Mouse (Mus musculus) brown adipose tissue, adult 24 weeks (tissue): ENCODE results near the gene Car15. TPM values are rescaled to one million over a fixed set of nuclear protein-coding genes. Genes with fewer than 3 reads are reported as not detected.

ENCODE experiments used
- H3K27ac ChIP-seq: fragments of 200-500 bp; replicated peaks from 2 replicates; pipeline ENCODE4 v1.5.1; 2012; ENCODE audit warnings: low read depth, mild to moderate bottlenecking, low read length
- H3K4me1 ChIP-seq: fragments of 200-500 bp; 2 replicates; pipeline ENCODE4 v1.6.1; 2012; ENCODE audit warnings: low read length, mixed read lengths; ENCODE audit not compliant: control insufficient read depth, insufficient read depth, insufficient read length
- H3K4me3 ChIP-seq: fragments of 200-500 bp; 2 replicates; pipeline ENCODE4 v1.5.1; 2012; ENCODE audit warnings: low read depth, mild to moderate bottlenecking, low read length, moderate library complexity; ENCODE audit not compliant: insufficient read depth
- polyA plus RNA-seq: library from polyadenylated mRNA; stranded (reverse); fragments of >200 nt; gene quantifications from 2 replicates; pipeline ENCODE4 v1.2.4, GENCODE M21; 2012; ENCODE audit not compliant: missing spikeins, insufficient read depth, insufficient read length

The Car15 gene
- polyA plus RNA-seq, result 1.5 and 2.1 TPM in 2 replicates

DNA sequence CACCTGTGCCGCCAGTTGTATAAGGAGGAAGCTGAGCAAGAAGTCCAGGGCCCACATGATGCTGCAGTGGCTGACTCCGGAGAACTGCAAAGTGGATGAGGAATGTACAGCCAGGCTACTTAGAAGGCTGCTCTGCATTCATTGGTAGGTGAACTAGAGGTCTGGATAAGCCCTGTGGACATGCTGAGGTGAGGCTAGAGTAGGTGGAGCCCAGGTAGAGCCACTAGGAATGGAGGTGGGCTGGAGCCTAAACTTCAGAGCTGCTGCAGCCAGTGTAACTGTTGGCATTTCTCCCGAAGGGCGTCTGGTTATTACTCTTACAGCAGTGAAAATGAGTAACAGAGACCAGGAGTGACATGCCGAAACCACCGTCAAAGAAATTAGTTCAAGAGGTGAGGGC lies at the start of gene Car15:
TSS of gene Car15 (minus strand) at position 314 of the 400 bp plus-strand sequence.
- Histone ChIP-seq H3K4me3 (no peak within 1 kb of the TSS), H3K4me1 (no peaks in the 10 kb centered on the region), H3K27ac (no peak within 1 kb of the TSS)

DNA sequence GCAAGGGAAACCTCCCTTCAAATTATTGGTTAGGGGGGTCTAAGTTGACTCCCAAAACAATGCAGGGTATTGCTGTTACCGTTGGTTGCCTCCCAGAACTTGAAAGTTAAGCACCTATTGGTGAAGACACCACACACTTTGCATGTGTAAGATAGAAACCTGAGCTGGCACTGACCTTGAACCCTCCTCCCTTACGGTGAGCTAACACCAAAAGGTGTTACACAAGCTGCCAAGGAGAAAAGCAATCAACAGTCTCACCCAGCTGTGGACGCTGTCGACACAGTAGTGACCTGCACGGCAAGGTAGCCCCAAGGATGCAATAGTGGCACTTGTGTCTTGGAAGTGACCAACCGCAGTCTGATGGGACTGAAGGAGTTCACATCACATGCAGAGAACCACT lies 46.0 kb upstream of the Car15 start:
- H3K27ac ChIP-seq, result no peak overlapping the region

DNA sequence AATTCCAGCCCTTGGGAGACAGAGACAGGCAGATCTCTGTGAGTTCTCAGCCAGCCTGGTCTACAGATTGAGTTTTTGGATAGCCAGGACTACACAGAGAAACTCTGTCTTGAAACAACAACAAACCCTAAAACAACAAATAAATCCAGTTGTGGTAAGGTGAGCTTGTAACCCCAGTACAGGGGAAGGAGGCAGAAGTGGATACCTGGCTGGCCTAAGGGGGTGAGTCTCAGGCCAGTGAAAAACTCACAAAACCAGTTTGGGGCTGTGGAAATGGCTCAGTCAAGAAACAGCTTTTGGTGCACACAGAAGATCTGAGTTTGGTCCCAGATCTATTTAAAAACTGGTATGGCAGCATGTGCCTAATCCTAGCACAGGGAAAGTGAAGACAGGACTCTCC lies 44.0 kb upstream of the Car15 start:
- H3K27ac ChIP-seq, result no peak overlapping the region
- H3K4me3 ChIP-seq, result no peak overlapping the region
- 0 out of 2 replicates have a peak, but pooled peaks cover 2% of the 10 kb centered on the region for H3K4me1 ChIP-seq

More for the DNA sequence above, 46.0 kb upstream of the Car15 start:
- Histone ChIP-seq H3K4me1 (0 out of 2 replicates have a peak, but pooled peaks cover 2% of the 10 kb centered on the region), H3K4me3 (no peak overlapping the region)

DNA sequence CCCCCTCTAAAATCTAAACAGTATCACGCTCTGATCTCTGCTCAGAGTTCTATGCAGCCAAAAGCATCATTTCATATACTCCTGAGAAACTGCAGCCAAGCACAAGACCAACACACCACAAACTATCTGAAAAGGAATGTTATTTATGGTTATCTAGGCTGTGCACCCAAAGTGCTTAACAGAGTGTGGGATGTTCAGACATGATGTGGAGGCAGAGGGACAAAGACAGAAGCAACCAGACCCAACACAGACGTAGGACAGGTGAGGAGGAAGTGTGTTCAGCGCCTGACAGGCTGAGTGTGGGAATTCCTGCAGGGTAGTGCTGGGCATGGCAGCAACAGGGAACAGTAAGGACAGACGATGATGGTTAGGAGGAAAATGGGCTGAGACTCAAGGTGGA lies 41.4 kb upstream of the Car15 start:
- Histone ChIP-seq H3K4me1 (peaks cover 7% of the 10 kb centered on the region), H3K4me3 (no peak overlapping the region), H3K27ac (no peak overlapping the region)

DNA sequence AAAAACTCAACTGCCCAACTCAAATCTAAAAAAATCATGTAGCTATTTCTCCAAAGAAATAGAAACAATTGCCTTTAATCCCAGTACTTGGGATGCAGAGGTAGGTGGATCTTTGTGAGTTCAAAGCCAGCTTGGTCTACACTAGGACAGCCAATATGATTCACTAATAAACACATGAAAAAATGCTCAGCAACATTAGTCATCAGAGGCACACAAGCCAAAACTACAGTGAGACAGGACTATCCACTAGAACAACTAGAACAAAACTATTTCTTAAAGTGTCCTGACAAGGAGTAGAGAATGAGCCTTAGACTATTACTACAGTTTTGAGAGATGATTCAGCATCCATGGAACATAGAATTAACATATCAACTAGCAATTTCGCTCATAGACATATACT lies 37.9 kb upstream of the Car15 start:
- no peak overlapping the region for H3K4me3 ChIP-seq
- no peak overlapping the region for H3K27ac ChIP-seq

DNA sequence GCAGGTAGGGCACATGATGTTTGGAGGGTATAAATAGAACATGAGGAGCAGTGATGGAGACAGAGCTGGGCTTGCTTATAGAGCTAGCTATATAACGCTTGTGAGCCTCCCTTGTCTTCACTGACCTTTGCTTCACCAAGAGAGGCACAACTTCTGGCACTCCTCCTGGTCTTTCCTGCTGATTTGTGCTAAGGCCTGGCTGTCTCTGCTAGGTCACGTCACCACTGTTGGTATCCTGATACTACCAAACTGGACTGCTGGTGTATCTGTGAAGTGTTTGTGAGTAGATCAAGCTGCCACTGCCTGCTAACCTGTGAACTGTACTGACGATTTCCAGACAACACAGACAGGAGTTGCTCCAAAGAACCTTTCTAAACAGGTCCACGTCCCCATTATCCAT lies 37.0 kb upstream of the Car15 start:
- Histone ChIP-seq H3K4me1 (peaks cover 7% of the 10 kb centered on the region), H3K27ac (no peak overlapping the region; the same call in 1 of the 2 replicates), H3K4me3 (no peak overlapping the region)

More for the DNA sequence above, 37.9 kb upstream of the Car15 start:
- H3K4me1 ChIP-seq, result peaks cover 7% of the 10 kb centered on the region

DNA sequence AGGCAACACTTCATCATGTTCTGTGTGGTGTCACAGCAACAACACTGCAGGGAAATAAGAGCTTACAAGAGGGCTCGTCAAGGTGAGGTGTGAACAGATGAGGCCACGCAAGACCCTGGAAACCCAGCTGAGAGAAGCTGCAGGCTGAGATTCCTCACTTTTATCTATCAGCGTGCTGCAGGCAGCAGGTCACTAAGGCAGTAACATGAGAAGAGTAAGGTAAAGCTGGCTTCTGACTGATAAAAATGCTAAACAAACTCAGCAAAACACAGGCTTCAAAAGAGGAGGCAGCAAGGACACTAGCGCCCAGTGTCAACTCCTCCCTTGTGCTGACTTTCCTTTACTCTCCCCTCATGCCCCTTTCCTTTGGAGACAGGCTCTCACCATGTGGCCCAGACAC lies 34.8 kb upstream of the Car15 start:
- no peak overlapping the region for H3K27ac ChIP-seq
- H3K4me3 ChIP-seq, result no peak overlapping the region
- H3K4me1 ChIP-seq, result peaks cover 5% of the 10 kb centered on the region

DNA sequence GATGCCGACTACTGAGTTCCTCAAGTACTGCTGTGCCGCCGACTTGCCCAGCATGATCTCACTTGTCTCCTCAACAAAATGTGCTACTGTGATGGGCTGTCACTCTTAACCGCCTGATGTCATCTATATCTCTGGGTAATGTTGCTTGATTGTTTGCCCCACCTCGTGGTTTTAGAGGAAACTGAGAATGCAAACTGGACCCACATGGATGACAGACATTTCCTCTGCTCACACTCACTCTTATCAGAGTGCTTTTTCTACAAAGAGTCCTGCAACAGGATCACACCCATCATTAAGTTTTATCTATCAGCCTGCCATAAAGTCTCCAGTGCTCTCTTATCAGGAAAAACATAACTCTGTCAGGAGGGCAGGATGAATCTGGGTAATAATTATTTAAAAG lies 33.1 kb upstream of the Car15 start:
- peaks cover 5% of the 10 kb centered on the region for H3K4me1 ChIP-seq
- no peak overlapping the region for H3K4me3 ChIP-seq
- H3K27ac ChIP-seq, result no peak overlapping the region

DNA sequence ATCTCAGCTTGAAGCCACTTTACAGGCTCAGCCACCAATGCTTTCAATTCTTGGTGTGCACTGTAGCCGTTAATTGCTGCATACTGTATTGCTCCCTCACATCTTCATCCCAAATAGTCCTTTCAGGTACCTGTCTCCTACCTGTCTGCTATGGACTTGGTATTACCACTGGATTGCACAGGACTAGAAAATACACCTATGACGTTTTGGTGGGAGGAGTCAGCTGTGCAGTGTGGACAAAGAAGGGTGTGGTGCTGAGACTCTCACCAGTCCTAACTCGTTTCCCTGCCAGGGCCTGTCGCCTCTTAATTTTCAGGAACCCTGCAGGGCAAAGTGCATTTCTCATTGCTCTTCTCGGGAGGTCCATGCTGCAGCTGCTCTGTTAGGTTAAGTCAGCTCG lies 27.6 kb upstream of the Car15 start:
- no peak overlapping the region for H3K27ac ChIP-seq
- H3K4me1 ChIP-seq, result no peaks in the 10 kb centered on the region
- no peak overlapping the region for H3K4me3 ChIP-seq

DNA sequence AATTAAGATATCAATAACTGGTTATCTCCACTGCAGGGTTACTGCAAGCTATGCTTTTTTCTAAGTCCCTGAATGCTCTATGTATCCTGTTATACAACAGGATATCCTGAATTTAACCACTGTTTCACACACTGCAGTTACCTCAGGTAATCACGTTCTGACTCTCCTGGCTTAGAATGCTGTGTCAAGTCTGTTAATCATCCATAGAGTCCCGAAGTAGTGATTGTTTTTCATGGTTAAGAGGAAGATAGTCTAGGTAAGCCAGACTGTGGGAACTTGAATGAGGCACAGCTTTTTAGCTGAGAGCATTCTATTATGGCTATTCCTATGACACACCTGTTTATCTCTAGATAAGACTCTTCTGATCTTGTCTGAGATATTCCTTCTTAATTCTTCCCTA lies 27.1 kb upstream of the Car15 start:
- H3K4me3 ChIP-seq, result no peak overlapping the region
- no peak overlapping the region for H3K27ac ChIP-seq
- H3K4me1 ChIP-seq, result no peaks in the 10 kb centered on the region

DNA sequence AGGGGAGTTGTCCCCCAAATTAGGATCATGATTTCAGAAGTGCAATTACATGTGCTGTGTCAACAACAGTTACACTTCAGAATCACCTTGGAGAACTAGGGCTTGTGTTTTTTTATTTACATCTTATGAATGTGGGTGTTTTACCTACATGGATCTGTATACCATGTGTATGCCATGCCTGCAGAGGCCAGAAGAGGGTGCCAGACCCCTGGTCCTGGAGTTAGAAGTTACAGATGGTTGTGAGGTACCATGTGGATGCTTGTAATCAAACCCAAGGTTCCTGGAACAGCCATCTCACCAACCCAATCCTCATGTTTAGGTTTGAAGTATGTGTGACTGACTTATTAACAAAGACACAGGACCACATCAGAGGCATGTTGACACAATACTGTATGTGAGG lies 20.4 kb upstream of the Car15 start:
- Histone ChIP-seq H3K4me3 (no peak overlapping the region), H3K27ac (no peak overlapping the region), H3K4me1 (peaks cover 5% of the 10 kb centered on the region)

DNA sequence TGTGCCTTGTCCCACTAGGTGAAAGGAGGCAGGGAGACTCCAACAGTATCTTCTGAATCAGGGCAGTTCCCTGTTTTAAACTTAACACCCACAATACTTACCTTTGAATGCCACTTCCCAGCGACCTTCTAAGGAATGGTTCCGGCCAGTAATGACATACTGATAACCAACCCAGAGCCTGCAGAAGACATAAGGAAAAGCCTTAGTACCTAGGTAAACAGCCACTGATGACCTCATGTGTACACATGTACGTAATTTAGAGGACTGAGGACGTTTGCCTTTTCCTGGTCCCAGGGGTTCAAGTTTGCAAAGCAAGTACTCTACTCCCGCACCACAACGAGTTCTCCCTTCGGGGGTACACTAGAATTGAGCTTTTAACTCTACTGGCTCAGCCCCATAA lies 19.0 kb upstream of the Car15 start:
- Histone ChIP-seq H3K27ac (no peak overlapping the region), H3K4me1 (peaks cover 5% of the 10 kb centered on the region), H3K4me3 (no peak overlapping the region)

DNA sequence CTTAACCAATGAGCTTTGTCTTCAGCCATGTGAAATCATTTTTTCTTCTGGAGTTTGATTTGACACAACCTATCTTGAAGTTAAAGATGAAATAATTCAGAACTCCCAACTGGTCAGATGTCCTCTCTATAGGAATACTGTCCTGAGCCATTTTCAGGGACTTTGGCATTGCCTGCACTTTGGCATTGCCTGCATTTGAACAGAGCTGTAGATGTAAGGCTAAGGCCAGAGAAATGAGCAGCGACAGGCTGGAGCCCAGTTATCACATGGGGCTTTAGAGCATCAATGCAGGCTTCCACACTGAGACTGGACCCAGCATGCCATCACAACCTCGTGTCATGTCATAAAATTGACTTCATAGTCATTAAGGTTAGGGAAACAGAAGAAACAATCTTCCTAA lies 15.1 kb upstream of the Car15 start:
- peaks cover 5% of the 10 kb centered on the region for H3K4me1 ChIP-seq
- no peak overlapping the region for H3K4me3 ChIP-seq

DNA sequence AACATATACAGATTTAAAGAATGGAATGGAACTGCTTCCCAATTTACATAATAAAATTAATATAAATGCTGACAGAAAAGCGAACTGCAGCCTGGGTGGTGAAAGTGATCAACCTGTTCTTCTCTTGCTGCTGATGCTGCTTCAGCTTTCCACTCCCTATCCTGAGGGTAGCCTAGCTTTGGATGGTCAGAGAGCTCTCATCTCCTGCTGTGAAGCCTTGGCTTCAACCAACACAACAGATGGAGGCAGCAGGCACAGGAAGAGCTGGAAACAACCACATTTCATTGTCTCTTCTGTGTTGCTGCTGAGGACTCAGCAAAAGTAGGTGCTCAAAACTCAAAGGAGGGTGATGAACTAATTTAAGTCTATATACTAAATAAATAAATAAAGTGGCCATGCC lies 13.7 kb upstream of the Car15 start:
- Histone ChIP-seq H3K27ac (no peak overlapping the region), H3K4me3 (no peak overlapping the region), H3K4me1 (no peaks in the 10 kb centered on the region)

More for the DNA sequence above, 15.1 kb upstream of the Car15 start:
- no peak overlapping the region for H3K27ac ChIP-seq

DNA sequence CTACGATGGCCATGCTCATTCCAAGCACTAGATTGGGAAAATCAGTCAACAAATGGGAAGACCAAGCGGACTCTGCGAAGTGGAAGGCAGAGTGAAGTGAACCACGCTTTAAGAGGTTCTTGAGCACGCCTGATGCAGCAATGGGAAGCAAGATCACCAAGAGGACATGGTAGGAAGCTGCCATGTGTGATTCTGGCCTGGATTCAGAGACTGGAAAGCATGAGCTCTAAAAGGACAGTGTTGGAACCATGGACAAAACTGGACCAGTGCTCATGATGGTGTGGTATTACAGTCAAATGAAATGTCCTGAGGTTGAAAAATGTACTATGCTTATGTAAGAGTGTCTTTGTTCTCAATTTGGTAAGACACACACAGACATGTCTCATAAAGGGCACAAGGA lies 13.2 kb upstream of the Car15 start:
- no peak overlapping the region for H3K27ac ChIP-seq
- H3K4me3 ChIP-seq, result no peak overlapping the region
- H3K4me1 ChIP-seq, result no peaks in the 10 kb centered on the region

DNA sequence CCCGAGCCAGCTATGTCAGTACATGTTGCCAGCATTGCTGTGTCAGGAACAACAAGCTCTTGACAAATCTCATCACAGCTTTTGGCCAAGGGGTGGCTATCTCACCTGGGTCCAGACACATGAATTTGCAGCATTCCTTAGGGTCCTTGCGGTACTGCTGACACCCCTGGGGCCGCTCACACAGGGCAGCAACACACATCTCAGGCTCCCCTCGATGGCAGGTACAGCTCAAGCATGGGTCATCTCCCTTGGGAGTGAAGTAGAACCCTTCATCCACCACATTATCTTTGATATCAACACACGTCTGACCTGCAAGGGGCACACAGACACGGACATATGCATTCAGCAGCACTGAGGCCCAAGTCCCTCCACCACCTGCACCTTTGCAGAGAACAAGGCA lies 11.3 kb upstream of the Car15 start:
- Histone ChIP-seq H3K4me3 (no peak overlapping the region), H3K27ac (no peak overlapping the region), H3K4me1 (no peaks in the 10 kb centered on the region)

DNA sequence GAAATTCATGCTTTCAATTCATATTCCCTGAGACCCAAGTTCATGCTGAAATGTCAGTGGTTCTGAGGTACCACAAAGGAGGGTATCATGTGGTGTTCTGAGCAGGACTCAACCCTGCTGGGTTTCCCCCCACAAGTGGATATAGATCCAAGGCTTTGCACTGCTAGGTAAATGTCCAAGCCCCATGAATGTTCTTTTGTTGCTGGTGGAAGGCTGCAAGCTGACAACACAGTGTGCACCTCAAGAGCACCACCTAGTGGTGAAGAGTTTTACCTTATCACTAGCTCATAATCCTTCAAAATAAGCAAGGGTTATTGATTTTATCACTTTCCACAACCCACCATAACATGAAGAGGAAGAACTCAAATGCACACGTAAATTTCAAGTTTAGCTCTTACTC lies 10.8 kb upstream of the Car15 start:
- Histone ChIP-seq H3K27ac (no peak overlapping the region), H3K4me3 (no peak overlapping the region), H3K4me1 (no peaks in the 10 kb centered on the region)
